Mouse (Mus musculus) forebrain, embryonic 11.5 days (tissue): ENCODE measurements around the gene Elk4. TPM values are rescaled to one million over a fixed set of nuclear protein-coding genes. Genes with fewer than 3 reads are reported as not detected.

Experiments
- ATAC-seq: fragments of 200-750 bp; cut with Nextera tagmentation; replicated peaks from 2 replicates; pipeline ENCODE4 v1.8.0; 2017; ENCODE audit warnings: moderate TSS enrichment; ENCODE audit not compliant: low FRiP score
- DNase-seq: peaks from one replicate; pipeline ENCODE4 v3.0.0-alpha.2; 2017; ENCODE audit warnings: low spot score
- H3K27ac ChIP-seq: fragments of 300-500 bp; sonication (generic); 2 replicates; pipeline ENCODE4 v1.5.1; 2014; ENCODE audit warnings: low read depth, low read length
- H3K27me3 ChIP-seq: fragments of 300-500 bp; sonication (generic); 2 replicates; pipeline ENCODE4 v1.6.1; 2014; ENCODE audit warnings: mild to moderate bottlenecking, low read length, mixed read lengths; ENCODE audit not compliant: control insufficient read depth, insufficient read depth
- H3K36me3 ChIP-seq: fragments of 300-500 bp; sonication (generic); 2 replicates; pipeline ENCODE4 v1.6.1; 2014; ENCODE audit warnings: mild to moderate bottlenecking, low read length, moderate library complexity, mixed read lengths; ENCODE audit not compliant: control insufficient read depth, insufficient read depth
- H3K4me1 ChIP-seq: fragments of 300-500 bp; sonication (generic); replicated peaks from 2 replicates; pipeline ENCODE4 v1.6.1; 2014; ENCODE audit warnings: low read length, mixed read lengths; ENCODE audit not compliant: control insufficient read depth, insufficient read depth
- H3K4me2 ChIP-seq: fragments of 300-500 bp; sonication (generic); 2 replicates; pipeline ENCODE4 v1.6.1; 2014; ENCODE audit warnings: low read depth, mild to moderate bottlenecking, low read length, moderate library complexity, mixed read lengths; ENCODE audit not compliant: severe bottlenecking
- H3K4me3 ChIP-seq: fragments of 300-500 bp; sonication (generic); 2 replicates; pipeline ENCODE4 v1.5.1; 2014; ENCODE audit warnings: low read depth, low read length
- H3K9ac ChIP-seq: fragments of 300-500 bp; sonication (generic); 2 replicates; pipeline ENCODE4 v1.6.1; 2014; ENCODE audit warnings: low read length
- H3K9me3 ChIP-seq: fragments of 300-500 bp; sonication (generic); 2 replicates; pipeline ENCODE4 v1.6.1; 2016; ENCODE audit warnings: low read length, mixed read lengths; ENCODE audit not compliant: control insufficient read depth
- WGBS: fragments of 180-500 bp; shearing (Covaris S2); extraction: QIAGEN DNeasy Blood & Tissue Kit; methylation state at CpG from one replicate; pipeline ENCODE4 v1.1.7; 2014; 5-methylcytosine and 5-hydroxymethylcytosine counted together
- polyA plus RNA-seq: library from polyadenylated mRNA; unstranded; fragments of >200 nt; fragmentation: Nextera tagmentation; extraction: Ambion mirVana; gene quantifications from 2 replicates; pipeline ENCODE4 v1.2.1, GENCODE M21; 2014

The Elk4 gene
- polyA plus RNA-seq, 1 experiment from 2014 or later = 20.3 TPM

DNA sequence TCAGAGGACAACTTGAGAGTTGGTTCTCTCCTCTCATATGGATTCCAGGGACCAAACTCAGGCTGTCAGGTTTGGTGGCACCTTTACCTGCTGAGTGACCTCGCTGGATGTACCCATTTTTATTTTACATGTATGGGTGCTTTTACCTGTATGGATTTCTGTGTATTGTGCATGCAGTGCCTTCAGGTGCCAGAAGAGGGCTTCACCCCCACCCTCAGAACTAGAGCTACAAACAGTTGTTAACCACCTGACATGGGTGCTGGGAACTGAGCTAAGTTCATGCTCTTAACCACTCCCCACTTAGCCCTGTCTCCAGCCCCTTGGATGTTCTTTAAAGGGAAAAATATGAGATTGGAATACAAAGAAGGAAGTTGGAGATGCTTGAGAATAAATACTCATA is 7.4 kb downstream of the Elk4 start:
- Histone ChIP-seq H3K27ac (no peak overlapping the region), H3K36me3 (peaks cover 3% of the 10 kb centered on the region; the same call in 1 of the 2 replicates), H3K4me3 (no peak overlapping the region), H3K27me3 (no peaks in the 10 kb centered on the region), H3K4me2 (no peak overlapping the region), H3K9me3 (no peaks in the 10 kb centered on the region), H3K4me1 (no peaks in the 10 kb centered on the region), H3K9ac (no peak overlapping the region)
- WGBS = 94% methylated on average over 1 of the region's 1 CpGs
- DNase-seq (no peak), ATAC-seq (no peak)

DNA sequence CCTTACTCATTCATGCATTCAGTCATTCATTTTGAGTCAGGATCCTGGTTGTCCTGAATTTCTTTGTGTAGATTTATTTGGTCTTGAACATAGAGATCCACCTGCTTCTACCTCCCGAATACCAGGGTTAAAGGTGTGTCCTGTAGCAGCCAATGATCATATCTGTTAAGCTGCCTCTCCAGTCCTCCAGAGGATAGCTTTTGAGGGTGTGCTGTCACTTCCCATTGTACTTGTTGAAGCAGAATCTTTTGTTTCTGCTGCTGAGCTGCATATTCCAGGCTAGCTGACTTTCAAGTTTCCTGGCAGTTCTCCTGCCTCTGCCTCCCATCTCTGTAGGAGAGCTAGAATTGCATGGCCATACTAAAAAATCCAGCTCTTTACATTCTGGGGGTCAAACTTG is 9.3 kb downstream of the Elk4 start:
- no peak overlapping the region for H3K9ac ChIP-seq
- peaks cover 10% of the 10 kb centered on the region; the same call in 1 of the 2 replicates for H3K36me3 ChIP-seq
- H3K4me1 ChIP-seq = no peaks in the 10 kb centered on the region
- H3K4me2 ChIP-seq = no peak overlapping the region
- ATAC-seq = no peak
- no peak overlapping the region for H3K4me3 ChIP-seq
- H3K27ac ChIP-seq = no peak overlapping the region
- no peaks in the 10 kb centered on the region for H3K27me3 ChIP-seq
- H3K9me3 ChIP-seq = no peaks in the 10 kb centered on the region
- no peak for DNase-seq
- WGBS = 90% methylated on average over 1 of the region's 1 CpGs

DNA sequence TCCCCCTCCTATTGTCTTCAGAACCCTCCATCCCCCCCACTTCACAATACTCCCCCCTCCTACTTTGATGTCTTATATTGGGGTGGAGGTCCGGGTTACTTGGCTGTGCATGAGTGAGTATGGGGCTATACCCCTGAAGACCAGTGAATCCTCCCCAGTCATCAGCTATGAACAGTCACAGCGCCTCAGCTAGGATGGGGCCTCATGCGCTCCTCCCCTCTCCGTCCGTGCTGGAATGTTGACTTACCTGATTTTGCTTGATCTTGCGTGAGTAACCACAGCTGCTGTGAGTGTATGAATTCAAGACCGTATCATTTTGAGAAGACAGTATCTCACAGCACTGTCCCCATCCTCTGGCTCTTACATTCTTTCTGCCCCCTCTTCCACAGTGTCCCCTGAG is 12.5 kb downstream of the Elk4 start:
- Histone ChIP-seq H3K27me3 (no peaks in the 10 kb centered on the region), H3K27ac (no peak overlapping the region), H3K36me3 (peaks cover 10% of the 10 kb centered on the region; the same call in 1 of the 2 replicates), H3K9ac (no peak overlapping the region), H3K4me2 (no peak overlapping the region), H3K9me3 (no peaks in the 10 kb centered on the region), H3K4me3 (no peak overlapping the region), H3K4me1 (no peaks in the 10 kb centered on the region)
- 96% methylated on average over 7 of the region's 7 CpGs for WGBS
- DNase-seq (no peak), ATAC-seq (no peak)

DNA sequence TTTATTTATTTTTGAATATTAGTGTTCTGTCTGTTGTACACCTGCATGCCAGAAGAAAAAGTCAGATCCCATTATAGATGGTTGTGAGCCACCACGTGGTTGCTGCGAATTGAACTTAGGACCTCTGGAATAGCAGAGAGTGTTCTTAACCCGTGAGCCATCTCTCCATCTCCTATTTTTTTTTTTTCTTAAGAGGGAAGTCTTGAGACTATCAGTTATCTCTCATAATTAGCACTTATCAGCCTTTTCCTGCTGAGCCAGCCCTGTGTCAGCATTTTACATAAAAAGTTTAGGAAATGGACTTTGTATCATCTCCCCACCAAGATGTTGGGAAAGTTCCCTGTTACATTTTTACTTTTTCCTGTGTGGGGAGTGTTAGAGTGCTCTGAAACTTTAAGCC is 14.7 kb downstream of the Elk4 start:
- DNase-seq (no peak), ATAC-seq (no peak)
- 87% methylated on average over 3 of the region's 3 CpGs for WGBS
- no peak overlapping the region for H3K4me3 ChIP-seq
- H3K4me1 ChIP-seq = no peaks in the 10 kb centered on the region
- H3K36me3 ChIP-seq = peaks cover 10% of the 10 kb centered on the region; the same call in 1 of the 2 replicates
- H3K27me3 ChIP-seq = no peaks in the 10 kb centered on the region
- no peak overlapping the region for H3K27ac ChIP-seq
- no peak overlapping the region for H3K9ac ChIP-seq
- H3K4me2 ChIP-seq = no peak overlapping the region
- no peaks in the 10 kb centered on the region for H3K9me3 ChIP-seq

DNA sequence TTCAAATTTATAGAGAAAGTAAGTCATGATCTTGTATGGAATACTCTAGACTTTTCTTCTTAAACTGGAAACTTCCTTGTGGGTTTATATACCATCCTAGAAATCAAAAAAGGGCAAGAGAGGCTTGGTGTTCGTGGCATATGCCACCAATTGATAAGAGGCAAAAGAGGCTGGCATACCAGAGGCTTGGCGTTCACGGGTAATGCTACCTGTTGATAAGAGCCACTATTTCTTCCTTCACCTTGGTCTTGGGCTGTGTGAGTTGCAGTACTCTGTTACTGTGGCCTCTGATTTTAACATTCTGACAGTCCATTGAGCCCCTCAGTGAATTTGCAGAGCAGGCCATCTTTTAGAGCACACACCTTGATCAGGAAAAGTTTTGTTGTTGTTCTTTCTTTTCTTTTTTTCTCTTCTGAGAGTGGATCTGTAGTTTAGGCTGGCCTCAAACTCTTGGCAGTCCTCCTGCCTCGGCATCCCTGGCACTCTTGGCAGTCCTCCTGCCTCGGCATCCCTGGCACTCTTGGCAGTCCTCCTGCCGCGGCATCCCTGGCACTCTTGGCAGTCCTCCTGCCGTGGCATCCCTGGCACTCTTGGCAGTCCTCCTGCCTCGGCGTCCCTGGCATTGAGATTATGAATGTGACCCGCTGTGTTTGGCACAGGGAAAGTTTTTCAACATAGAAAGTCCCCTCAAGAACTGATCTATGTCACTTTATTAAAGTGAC is 19.7 kb downstream of the Elk4 start:
- WGBS = 98% methylated on average over 11 of the region's 11 CpGs
- H3K27me3 ChIP-seq = no peaks in the 10 kb centered on the region
- H3K9me3 ChIP-seq = no peaks in the 10 kb centered on the region
- H3K4me1 ChIP-seq = no peaks in the 10 kb centered on the region
- no peak for DNase-seq
- H3K4me3 ChIP-seq = no peak overlapping the region
- no peak overlapping the region for H3K27ac ChIP-seq
- no peak for ATAC-seq
- H3K4me2 ChIP-seq = no peak overlapping the region
- H3K9ac ChIP-seq = no peak overlapping the region
- no peaks in the 10 kb centered on the region; the same call in 1 of the 2 replicates for H3K36me3 ChIP-seq

DNA sequence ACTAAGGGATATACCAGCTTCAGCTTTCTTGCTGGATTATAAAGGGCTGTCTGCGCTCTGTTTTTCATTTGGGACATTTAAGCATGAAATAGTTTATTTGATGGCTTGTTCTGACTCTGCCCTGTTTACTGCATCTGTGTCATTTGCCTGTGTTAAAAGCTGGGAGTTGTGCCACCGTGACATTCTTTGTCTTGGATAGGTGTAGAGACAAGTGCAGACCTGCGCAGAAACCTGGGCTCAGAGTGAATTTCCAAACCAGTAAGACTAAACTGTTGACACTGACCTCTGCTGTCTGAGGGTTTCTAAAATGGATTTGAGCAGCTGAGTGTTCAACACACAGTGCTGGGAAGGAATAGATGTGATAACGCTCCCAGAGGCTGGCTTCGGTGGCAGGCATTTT is 20.6 kb downstream of the Elk4 start:
- no peaks in the 10 kb centered on the region for H3K4me1 ChIP-seq
- H3K9ac ChIP-seq = no peak overlapping the region
- no peaks in the 10 kb centered on the region; the same call in 1 of the 2 replicates for H3K36me3 ChIP-seq
- 95% methylated on average over 5 of the region's 5 CpGs for WGBS
- DNase-seq = no peak
- H3K27me3 ChIP-seq = no peaks in the 10 kb centered on the region
- H3K27ac ChIP-seq = no peak overlapping the region
- no peak for ATAC-seq
- H3K9me3 ChIP-seq = no peaks in the 10 kb centered on the region
- H3K4me3 ChIP-seq = no peak overlapping the region
- no peak overlapping the region for H3K4me2 ChIP-seq

DNA sequence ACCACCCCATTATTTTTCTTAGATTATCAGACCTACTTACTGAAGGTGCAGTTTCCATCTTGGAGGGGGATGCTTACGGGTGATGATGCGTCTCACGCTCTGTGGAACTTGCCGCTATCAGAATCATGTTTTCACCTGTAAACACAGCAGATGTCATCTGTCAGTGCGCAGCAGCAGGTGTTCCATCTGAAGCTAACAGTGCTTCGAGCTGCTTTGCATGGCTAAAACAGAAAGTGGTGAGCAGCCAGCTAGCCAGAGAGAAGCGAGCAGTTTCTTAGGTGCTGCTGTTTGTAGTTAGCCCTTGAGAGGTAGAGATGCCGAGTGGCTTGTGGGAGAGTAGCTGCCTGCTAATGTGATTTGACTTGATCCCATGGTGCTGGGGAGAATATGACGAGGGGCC is 21.0 kb downstream of the Elk4 start:
- ATAC-seq = no peak
- no peaks in the 10 kb centered on the region for H3K27me3 ChIP-seq
- no peak overlapping the region for H3K4me2 ChIP-seq
- H3K9me3 ChIP-seq = no peaks in the 10 kb centered on the region
- no peaks in the 10 kb centered on the region for H3K4me1 ChIP-seq
- no peak overlapping the region for H3K9ac ChIP-seq
- 93% methylated on average over 9 of the region's 9 CpGs for WGBS
- no peak overlapping the region for H3K27ac ChIP-seq
- H3K4me3 ChIP-seq = no peak overlapping the region
- no peaks in the 10 kb centered on the region; the same call in 1 of the 2 replicates for H3K36me3 ChIP-seq
- DNase-seq = no peak

DNA sequence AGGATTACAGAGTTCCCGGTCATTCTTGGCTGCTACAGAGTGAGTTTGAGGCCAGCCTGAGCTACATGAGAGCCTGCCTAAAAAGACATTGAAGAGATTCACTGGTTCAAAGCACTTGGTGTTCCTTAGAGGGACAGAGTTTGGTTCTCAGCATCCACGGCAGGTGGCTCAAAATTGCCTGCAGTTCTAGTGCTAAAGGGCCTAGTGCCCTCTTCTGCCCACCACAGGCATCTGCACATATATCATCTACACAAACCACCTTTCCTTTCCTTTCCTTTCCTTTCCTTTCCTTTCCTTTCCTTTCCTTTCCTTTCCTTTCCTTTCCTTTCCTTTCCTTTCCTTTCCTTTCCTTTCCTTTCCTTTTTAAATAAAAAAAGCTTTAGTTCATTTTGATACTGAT is 23.2 kb downstream of the Elk4 start:
- no peaks in the 10 kb centered on the region for H3K36me3 ChIP-seq
- no peak overlapping the region for H3K27ac ChIP-seq
- H3K9ac ChIP-seq = no peak overlapping the region
- H3K27me3 ChIP-seq = no peaks in the 10 kb centered on the region
- 70% methylated on average over 2 of the region's 2 CpGs for WGBS
- H3K4me2 ChIP-seq = no peak overlapping the region
- ATAC-seq (no peak), DNase-seq (no peak)
- H3K9me3 ChIP-seq = no peaks in the 10 kb centered on the region
- no peak overlapping the region for H3K4me3 ChIP-seq
- H3K4me1 ChIP-seq = no peaks in the 10 kb centered on the region

DNA sequence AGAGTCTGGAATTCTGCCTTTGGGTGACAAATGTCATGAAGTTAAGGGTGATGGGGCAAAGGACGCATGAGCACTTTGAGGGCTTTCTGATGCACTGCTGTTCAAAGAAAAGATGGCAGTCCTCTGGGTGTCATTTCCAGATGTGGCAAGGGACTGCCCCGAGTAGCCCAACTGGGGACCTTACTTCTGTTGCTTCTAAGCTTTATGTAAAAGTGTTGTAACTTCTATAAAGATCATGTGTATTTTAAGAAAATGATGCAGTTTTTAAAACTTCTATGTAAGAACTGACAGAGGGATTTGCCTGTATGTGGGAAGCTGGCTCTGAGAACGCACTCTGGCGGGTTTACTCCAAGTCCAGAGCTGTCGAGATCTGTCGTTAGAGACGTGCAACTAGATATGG is 24.8 kb downstream of the Elk4 start:
- Histone ChIP-seq H3K4me1 (no peaks in the 10 kb centered on the region), H3K9me3 (no peaks in the 10 kb centered on the region), H3K9ac (no peak overlapping the region), H3K27me3 (no peaks in the 10 kb centered on the region), H3K4me3 (no peak overlapping the region), H3K27ac (no peak overlapping the region), H3K4me2 (no peak overlapping the region), H3K36me3 (no peaks in the 10 kb centered on the region)
- DNase-seq (no peak), ATAC-seq (no peak)
- WGBS = 92% methylated on average over 7 of the region's 7 CpGs
